Comparison of ENCODE assay signal across 8 mouse cellular contexts in genomic region chr8:85432168-85433016, GRCm38 (mm10). TPM values are rescaled to one million over a fixed set of nuclear protein-coding genes. Genes with fewer than 3 reads are reported as not detected.
A peak's percentile ranks its signal among the peaks of the same experiment; 100 is the strongest.
DNase-seq lines count a peak whose midpoint lies in the region; ATAC-seq and TF ChIP-seq lines count a peak whose summit lies in the region.

Gene 4921524J17Rik (minus strand): TSS chr8:85432833.

- peak within 1 kb of the TSS; percentile 90 for H3K27ac ChIP-seq in hindbrain, embryonic 15.5 days (replicated peaks)

- POLR2A ChIA-PET in Patski (lab: Charles Lee): no interaction called here

- peak within 1 kb of the TSS; percentile 55 for H3K4me2 ChIP-seq in hindbrain, embryonic 15.5 days

- in situ Hi-C loops in Patski (cut with MboI; ENCODE audit: low pct_unique_long_range_greater_than_20kb): no loop called here

- WGBS in hindbrain, embryonic 15.5 days: under 1% methylated on average over 79 of the region's 85 CpGs

- no peak for TF ChIP-seq CTCF in Patski (IDR thresholded peaks at IDR 0.05)

- H3K9me3 ChIP-seq in hindbrain, embryonic 15.5 days: no peaks in the 10 kb centered on the region

- H3K4me1 ChIP-seq in hindbrain, embryonic 15.5 days (replicated peaks): peaks cover 32% of the 10 kb centered on the region

- ATAC-seq in Patski: peak; percentile 88
- peak; percentile 100 for ATAC-seq in hindbrain, embryonic 15.5 days (ENCODE audit: low FRiP score, low read depth)

- CTCF ChIA-PET in Patski (lab: Charles Lee): no interaction called here

- H3K36me3 ChIP-seq in hindbrain, embryonic 15.5 days: no peaks in the 10 kb centered on the region

- H3K4me3 ChIP-seq in hindbrain, embryonic 15.5 days: peak within 1 kb of the TSS; percentile 77

- no peaks in the 10 kb centered on the region for H3K27me3 ChIP-seq in Patski
- H3K27me3 ChIP-seq in hindbrain, embryonic 15.5 days: no peaks in the 10 kb centered on the region

- no peak for DNase-seq in Patski (ENCODE audit: low read depth, low spot score)
- DNase-seq in cerebellum, postnatal 14 days: peak; percentile 97 to 98
- DNase-seq in frontal cortex, postnatal 25 days (ENCODE audit: low spot score in 2 of 2): peak; percentile 90 to 94
- peak; percentile 97 for DNase-seq in left cerebral cortex, adult 11 months (ENCODE audit: low spot score)
- peak; percentile 97 to 99 for DNase-seq in lung, postnatal 4 days
- DNase-seq in retina, postnatal 7 days (ENCODE audit: low read depth, low spot score): peak; percentile 96
- DNase-seq in urinary bladder, adult 2 months (ENCODE audit: low spot score): peak; percentile 93

- peak within 1 kb of the TSS; percentile 71 for H3K9ac ChIP-seq in hindbrain, embryonic 15.5 days

RNA-seq across cellular contexts. Expression of gene 4921524J17Rik, which starts in this region (rescaled TPM):
- polyA plus RNA-seq in Patski (2021): 25.1 TPM
- 36.8 and 38.1 TPM in 2 replicates for polyA plus RNA-seq in hindbrain, embryonic 15.5 days (2015; fragmentation: Nextera tagmentation; extraction: Ambion mirVana)
- 16.4 TPM in 2 replicates for polyA plus RNA-seq in urinary bladder, adult 2 months (2012; rRNA removed)
